Mouse (Mus musculus) testis, adult 2 months (tissue): ENCODE data around the gene Klhl8.

Experiments used
- CTCF ChIP-seq: fragments of 200-500 bp; IDR thresholded peaks from 2 replicates; pipeline ENCODE4 v1.5.1; 2012; ENCODE audit warnings: low read depth, mild to moderate bottlenecking, inconsistent platforms, low read length, moderate library complexity; ENCODE audit not compliant: control insufficient read depth, insufficient read depth, insufficient replicate concordance
- POLR2A ChIP-seq: fragments of 200-500 bp; IDR thresholded peaks from 2 replicates; pipeline ENCODE4 v1.6.1; 2012; ENCODE audit warnings: low read depth, mild to moderate bottlenecking, inconsistent platforms, low read length, moderate library complexity; ENCODE audit not compliant: control insufficient read depth

- no peak for TF ChIP-seq POLR2A
- TF ChIP-seq CTCF = no peak
Observed at GRCm38 (mm10) chr5:103836148-103836784, 74.8 kb downstream of the Klhl8 start.
